Mouse (Mus musculus): ENCODE measurements around the gene Mt4.
"Not testable (repeated sequence)": the region's sequence is repeated elsewhere in the genome, so short reads cannot be mapped to it uniquely, and the experiment has no call there.

Gene Mt4

GRCm38 (mm10) chr8:94136933-94137332, at the start of gene Mt4:
Mt4 (plus strand) TSS chr8:94137197.
- DNase-seq = no peak

GRCm38 (mm10) chr8:94087964-94088363, 49.0 kb upstream of the Mt4 start:
- DNase-seq = no peak

GRCm38 (mm10) chr8:94089715-94090114, 47.3 kb upstream of the Mt4 start:
- no peak for DNase-seq

GRCm38 (mm10) chr8:94092848-94093247, 44.1 kb upstream of the Mt4 start:
- no peak for DNase-seq

- no peak for DNase-seq
Measured at GRCm38 (mm10) chr8:94094281-94094680, 42.7 kb upstream of the Mt4 start.

GRCm38 (mm10) chr8:94098081-94098974, 38.7 kb upstream of the Mt4 start, which contains the start of gene Bbs2:
Bbs2 (minus strand) TSS chr8:94098928.
- DNase-seq = peak; percentile 99

- DNase-seq = no peak
Measured at GRCm38 (mm10) chr8:94098996-94099395, 38.0 kb upstream of the Mt4 start.

- DNase-seq = no peak
Measured at GRCm38 (mm10) chr8:94104146-94104545, 32.9 kb upstream of the Mt4 start.

GRCm38 (mm10) chr8:94107871-94108270, 29.1 kb upstream of the Mt4 start:
- DNase-seq = no peak

GRCm38 (mm10) chr8:94109396-94109795, 27.6 kb upstream of the Mt4 start:
- DNase-seq = no peak

- DNase-seq = no peak
Measured at GRCm38 (mm10) chr8:94109835-94110234, 27.2 kb upstream of the Mt4 start.

- no peak for DNase-seq
Measured at GRCm38 (mm10) chr8:94110526-94111177, 26.3 kb upstream of the Mt4 start.

GRCm38 (mm10) chr8:94113435-94113834, 23.6 kb upstream of the Mt4 start:
- DNase-seq = no peak

- no peak for DNase-seq
Measured at GRCm38 (mm10) chr8:94113972-94114371, 23.0 kb upstream of the Mt4 start.

GRCm38 (mm10) chr8:94118776-94119430, 18.1 kb upstream of the Mt4 start:
- DNase-seq = no peak

GRCm38 (mm10) chr8:94121625-94122024, 15.4 kb upstream of the Mt4 start:
- no peak for DNase-seq

GRCm38 (mm10) chr8:94122711-94123468, 14.1 kb upstream of the Mt4 start:
- DNase-seq = no peak

- DNase-seq = no peak
Measured at GRCm38 (mm10) chr8:94127711-94128110, 9.3 kb upstream of the Mt4 start.

GRCm38 (mm10) chr8:94129133-94129789, 7.7 kb upstream of the Mt4 start:
- DNase-seq = no peak

GRCm38 (mm10) chr8:94130126-94130525, 6.9 kb upstream of the Mt4 start:
- DNase-seq = no peak

GRCm38 (mm10) chr8:94132096-94132495, 4.9 kb upstream of the Mt4 start:
- no peak for DNase-seq

GRCm38 (mm10) chr8:94134601-94135000, 2.4 kb upstream of the Mt4 start:
- DNase-seq = not testable (repeated sequence)

Measured in cerebellum, adult 8-10 months (tissue).